Mouse (Mus musculus) forebrain, embryonic 15.5 days (tissue): ENCODE data around the gene Htr6. TPM values are rescaled to one million over a fixed set of nuclear protein-coding genes. Genes with fewer than 3 reads are reported as not detected.
A peak's percentile ranks its signal among the peaks of the same experiment; 100 is the strongest.

ENCODE experiments used
- ATAC-seq: fragments of 200-750 bp; cut with Nextera tagmentation; replicated peaks from 2 replicates; pipeline ENCODE4 v1.8.0; 2017; ENCODE audit warnings: mild to moderate bottlenecking, moderate TSS enrichment, moderate library complexity
- H3K27ac ChIP-seq: fragments of 300-500 bp; sonication (generic); replicated peaks from 2 replicates; pipeline ENCODE4 v1.5.1; 2015; ENCODE audit warnings: mild to moderate bottlenecking, inconsistent platforms
- H3K27me3 ChIP-seq: fragments of 300-500 bp; sonication (generic); 2 replicates; pipeline ENCODE4 v1.6.1; 2015; ENCODE audit warnings: inconsistent platforms
- H3K36me3 ChIP-seq: fragments of 300-500 bp; sonication (generic); 2 replicates; pipeline ENCODE4 v1.6.1; 2015; ENCODE audit warnings: mild to moderate bottlenecking, inconsistent platforms
- H3K4me1 ChIP-seq: fragments of 300-500 bp; sonication (generic); 2 replicates; pipeline ENCODE4 v1.6.1; 2015; ENCODE audit warnings: inconsistent platforms
- H3K4me2 ChIP-seq: fragments of 300-500 bp; sonication (generic); replicated peaks from 2 replicates; pipeline ENCODE4 v1.6.1; 2015; ENCODE audit warnings: mild to moderate bottlenecking, inconsistent platforms
- H3K4me3 ChIP-seq: fragments of 300-500 bp; sonication (generic); 2 replicates; pipeline ENCODE4 v1.5.1; 2015; ENCODE audit warnings: mild to moderate bottlenecking, inconsistent platforms
- H3K9ac ChIP-seq: fragments of 300-500 bp; sonication (generic); replicated peaks from 2 replicates; pipeline ENCODE4 v1.6.1; 2015; ENCODE audit warnings: mild to moderate bottlenecking, inconsistent platforms
- H3K9me3 ChIP-seq: fragments of 300-500 bp; sonication (generic); 2 replicates; pipeline ENCODE4 v1.6.1; 2016; ENCODE audit warnings: inconsistent platforms
- whole genome bisulfite sequencing: fragments of 180-500 bp; shearing (Covaris S2); methylation state at CpG from one replicate; pipeline ENCODE4 v1.1.7; 2015; ENCODE audit warnings: mixed read lengths; 5-methylcytosine and 5-hydroxymethylcytosine counted together
- polyA plus RNA-seq: library from polyadenylated mRNA; unstranded; fragments of >200 nt; fragmentation: Nextera tagmentation; extraction: Ambion mirVana; gene quantifications from 2 replicates; pipeline ENCODE4 v1.2.1, GENCODE M21; 2015

Htr6 gene
- polyA plus RNA-seq, 1 experiment from 2014 or later: 0.37 TPM

DNA sequence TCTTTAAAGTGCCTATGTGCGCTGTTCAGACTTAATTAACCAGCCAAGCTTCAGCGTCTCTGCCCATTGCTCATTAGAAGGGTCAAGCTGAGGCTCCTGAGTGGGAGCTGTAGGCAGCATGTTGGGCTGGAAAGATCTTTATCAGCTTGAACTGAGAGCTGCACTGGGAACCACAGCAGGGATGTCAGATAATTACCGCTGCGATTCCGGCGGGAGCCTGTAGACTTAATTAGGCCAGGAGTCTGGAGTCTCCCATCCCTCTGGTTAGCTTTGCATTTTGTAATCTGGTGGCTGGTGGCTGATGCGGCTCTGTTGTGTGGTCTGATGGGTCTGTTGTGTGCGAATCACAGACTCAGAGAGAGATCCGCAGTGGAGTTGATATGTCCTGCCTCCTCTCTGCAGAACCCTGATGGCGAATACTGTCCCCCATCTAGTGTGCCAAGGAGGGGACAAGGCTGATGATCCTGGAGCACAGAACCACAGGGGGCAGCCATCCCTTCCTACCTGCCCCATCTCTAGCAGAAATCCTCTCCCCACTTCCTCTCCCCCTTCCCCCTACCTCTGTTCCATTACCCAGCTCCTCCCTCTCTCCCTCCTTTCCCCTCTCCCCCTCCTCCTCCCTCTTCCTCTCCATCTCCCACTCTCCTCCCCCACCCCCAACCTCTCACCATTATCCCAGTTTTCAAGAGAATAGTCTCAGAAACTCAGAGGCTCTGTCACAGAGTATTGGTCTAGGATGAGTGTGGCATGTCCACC, 35.1 kb downstream of the Htr6 start:
- Histone ChIP-seq H3K4me1 (peaks cover 48% of the 10 kb centered on the region), H3K9ac (no peak overlapping the region), H3K4me3 (no peak overlapping the region), H3K4me2 (0 out of 2 replicates have a peak overlapping the region, but pooled peaks have one; percentile 27), H3K9me3 (no peaks in the 10 kb centered on the region), H3K36me3 (no peaks in the 10 kb centered on the region), H3K27me3 (no peaks in the 10 kb centered on the region), H3K27ac (peak overlapping the region; percentile 57)
- under 1% methylated on average over 10 of the region's 10 CpGs for WGBS
- peak; percentile 30; the same call in 1 of the 2 replicates for ATAC-seq

DNA sequence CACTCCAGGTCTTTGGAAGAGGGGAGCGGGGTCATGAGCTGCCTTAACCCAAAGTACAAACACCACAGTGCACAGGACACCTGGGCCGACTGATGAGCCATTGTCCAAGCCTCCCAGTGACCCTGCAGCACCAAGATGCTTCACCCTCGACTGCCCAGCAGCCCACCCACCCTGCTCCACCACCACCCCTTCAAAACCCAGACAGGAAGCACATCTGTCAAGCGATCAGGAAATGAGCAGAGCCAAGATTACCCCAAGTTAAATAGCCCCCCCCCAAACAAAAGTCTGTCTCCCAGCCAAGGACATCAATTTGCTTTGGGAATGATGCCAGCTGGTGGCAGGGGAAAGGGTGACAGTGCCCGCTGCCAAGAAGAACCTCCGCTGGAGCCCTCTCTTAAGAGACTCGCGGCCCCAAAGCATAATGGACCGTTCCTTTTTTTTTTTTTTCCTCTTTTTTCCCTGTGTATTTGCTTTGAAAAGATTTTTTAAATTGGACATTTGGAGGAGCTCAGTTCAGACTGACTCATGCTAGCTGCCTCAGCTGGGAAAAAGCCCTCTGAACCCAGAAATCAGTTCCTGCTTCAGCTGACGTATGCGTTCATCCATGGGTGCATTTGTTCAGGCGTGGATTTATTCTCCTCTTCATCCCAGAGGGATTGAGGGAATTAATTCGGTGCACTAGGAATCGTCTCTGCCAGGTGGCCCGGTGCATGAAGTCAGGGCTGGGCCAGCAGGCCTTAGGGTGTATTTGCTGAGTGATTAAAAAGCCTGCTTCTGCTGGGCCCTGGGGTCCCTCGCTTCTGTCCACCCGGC, 37.4 kb downstream of the Htr6 start:
- 16% methylated on average over 17 of the region's 17 CpGs for WGBS

DNA sequence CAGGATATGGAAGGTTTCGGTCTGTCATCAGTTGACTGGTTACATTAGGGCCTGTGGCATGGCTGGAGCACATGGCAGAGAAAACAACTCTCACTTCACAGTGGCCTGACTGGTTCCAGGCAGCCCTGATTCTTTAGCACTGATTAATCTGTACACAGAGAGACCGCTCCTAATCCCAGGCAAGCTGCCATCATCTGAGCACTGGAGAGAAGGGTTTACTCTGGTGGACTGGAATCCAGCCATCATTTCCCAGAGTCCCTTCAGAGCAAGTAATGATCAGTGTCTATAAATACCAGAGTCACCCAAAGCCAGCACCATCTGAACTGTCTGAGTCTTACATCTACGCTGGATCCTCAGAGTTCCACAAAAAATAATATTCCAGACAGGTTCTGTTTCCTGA, 39.6 kb downstream of the Htr6 start:
- ATAC-seq: no peak
- peaks cover 42% of the 10 kb centered on the region for H3K4me1 ChIP-seq
- no peaks in the 10 kb centered on the region for H3K9me3 ChIP-seq
- H3K4me3 ChIP-seq: no peak overlapping the region
- H3K36me3 ChIP-seq: no peaks in the 10 kb centered on the region
- 82% methylated on average over 3 of the region's 3 CpGs for WGBS
- no peak overlapping the region for H3K9ac ChIP-seq
- H3K4me2 ChIP-seq: no peak overlapping the region
- H3K27me3 ChIP-seq: no peaks in the 10 kb centered on the region
- H3K27ac ChIP-seq: no peak overlapping the region

More for the DNA sequence above, 37.4 kb downstream of the Htr6 start:
- H3K27me3 ChIP-seq: no peaks in the 10 kb centered on the region
- ATAC-seq: peak; percentile 47
- H3K4me1 ChIP-seq: peaks cover 47% of the 10 kb centered on the region
- no peaks in the 10 kb centered on the region for H3K9me3 ChIP-seq
- H3K4me3 ChIP-seq: no peak overlapping the region
- H3K27ac ChIP-seq: peak overlapping the region; percentile 73
- H3K4me2 ChIP-seq: no peak overlapping the region
- H3K9ac ChIP-seq: peak overlapping the region; percentile 7; the same call in 1 of the 2 replicates
- no peaks in the 10 kb centered on the region for H3K36me3 ChIP-seq

DNA sequence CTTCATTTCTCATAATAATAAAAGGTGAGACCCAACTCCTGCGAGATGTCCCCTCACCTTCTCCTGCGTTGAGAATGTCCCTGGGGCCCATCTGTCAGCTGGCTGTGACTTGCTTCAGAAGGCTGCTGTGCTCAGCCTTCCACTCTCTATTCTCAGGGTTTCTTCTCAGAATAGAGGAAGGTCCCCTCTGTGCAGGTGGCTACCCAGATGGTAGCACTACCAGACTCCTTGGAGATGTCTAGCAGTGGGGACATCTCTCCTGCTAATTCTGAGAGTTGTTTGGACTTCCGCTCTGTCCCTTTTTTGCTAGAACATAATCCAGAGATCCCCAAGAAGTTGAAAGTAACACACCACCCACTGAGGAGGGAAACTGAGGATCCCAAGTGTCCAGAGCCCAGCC, 40.4 kb downstream of the Htr6 start:
- Histone ChIP-seq H3K27ac (no peak overlapping the region), H3K4me1 (peaks cover 33% of the 10 kb centered on the region), H3K9ac (no peak overlapping the region), H3K4me3 (no peak overlapping the region), H3K4me2 (no peak overlapping the region), H3K9me3 (no peaks in the 10 kb centered on the region), H3K27me3 (no peaks in the 10 kb centered on the region), H3K36me3 (no peaks in the 10 kb centered on the region)
- ATAC-seq: no peak
- WGBS: 97% methylated on average over 3 of the region's 3 CpGs

DNA sequence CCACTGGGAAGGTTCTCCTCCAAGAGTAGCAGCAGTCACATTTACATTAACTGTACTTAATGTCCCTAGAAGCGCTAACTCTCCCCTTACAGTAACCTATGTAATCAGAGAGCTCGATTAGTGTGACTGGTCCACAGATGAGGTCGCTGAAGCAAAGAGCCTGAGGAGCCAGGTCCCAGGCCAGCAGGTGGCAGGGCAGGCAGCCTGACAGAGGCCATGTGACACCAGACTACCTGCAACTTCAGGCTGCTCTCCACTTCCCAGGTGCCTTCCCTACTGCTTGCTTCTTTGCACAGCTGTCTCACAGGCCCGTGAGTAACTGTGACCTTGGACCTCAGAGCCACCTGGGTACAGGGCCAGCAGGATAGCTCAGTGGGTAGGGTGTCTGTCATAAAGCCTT, 40.8 kb downstream of the Htr6 start:
- Histone ChIP-seq H3K4me1 (peaks cover 29% of the 10 kb centered on the region), H3K9ac (no peak overlapping the region), H3K4me2 (no peak overlapping the region), H3K36me3 (no peaks in the 10 kb centered on the region), H3K9me3 (no peaks in the 10 kb centered on the region), H3K4me3 (no peak overlapping the region), H3K27me3 (no peaks in the 10 kb centered on the region), H3K27ac (no peak overlapping the region)
- 67% methylated on average over 4 of the region's 4 CpGs for WGBS
- no peak for ATAC-seq

DNA sequence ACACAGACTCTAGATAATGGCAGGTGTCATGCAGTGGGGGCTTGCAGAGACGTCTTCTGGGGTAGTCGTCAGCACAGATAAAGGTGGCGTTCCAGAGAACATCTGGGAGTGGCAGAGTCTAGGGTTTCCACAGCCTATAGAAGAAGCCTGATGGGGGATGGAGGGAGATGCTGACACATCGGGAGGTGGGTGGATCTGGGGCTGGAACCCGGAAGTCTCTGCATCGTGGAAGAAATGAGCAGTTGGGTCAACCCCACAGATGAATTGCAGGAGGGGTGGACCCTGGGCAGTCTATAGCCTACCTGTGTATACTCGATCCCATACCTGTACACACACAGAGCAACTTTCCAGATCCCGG, 41.4 kb downstream of the Htr6 start:
- no peak for ATAC-seq
- Histone ChIP-seq H3K4me1 (peaks cover 24% of the 10 kb centered on the region), H3K9me3 (no peaks in the 10 kb centered on the region), H3K27ac (no peak overlapping the region), H3K27me3 (no peaks in the 10 kb centered on the region), H3K4me3 (no peak overlapping the region), H3K4me2 (no peak overlapping the region), H3K9ac (no peak overlapping the region), H3K36me3 (no peaks in the 10 kb centered on the region)
- WGBS: 87% methylated on average over 8 of the region's 8 CpGs

DNA sequence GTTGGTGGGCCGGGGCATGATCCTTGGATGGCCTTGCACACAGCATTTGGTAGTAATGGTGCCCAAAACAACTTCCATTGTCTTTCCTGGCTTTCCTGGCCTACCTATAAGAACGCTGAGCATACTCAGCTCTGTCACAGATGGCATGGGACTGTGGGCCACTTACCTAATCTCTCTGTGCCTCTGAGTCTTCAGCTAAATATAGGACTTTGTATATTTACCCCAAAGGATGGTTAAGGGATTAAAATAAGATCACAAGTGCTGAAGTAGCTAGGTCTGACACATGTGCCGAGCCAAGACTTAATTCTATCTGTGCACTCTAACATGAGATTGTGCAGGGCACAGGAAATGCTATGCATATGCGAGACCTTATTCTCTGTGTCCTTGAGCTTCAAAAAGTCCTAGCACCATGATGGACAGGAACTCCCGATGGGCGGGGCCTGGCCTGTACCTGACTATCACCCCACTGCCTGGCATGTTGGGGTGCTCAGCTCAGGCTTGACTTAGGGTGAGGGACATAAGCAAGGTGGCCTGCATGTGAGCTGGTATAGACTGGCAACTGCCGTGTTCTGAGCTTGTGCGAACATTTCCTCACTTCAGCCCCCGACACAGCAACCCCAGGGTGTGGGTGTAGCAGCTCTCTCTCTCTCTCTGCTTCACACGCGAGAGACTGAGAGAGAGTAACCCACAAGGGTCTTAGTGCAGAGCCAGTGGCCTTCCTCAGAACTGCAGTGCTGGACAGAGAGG, 41.9 kb downstream of the Htr6 start:
- Histone ChIP-seq H3K4me2 (no peak overlapping the region), H3K36me3 (no peaks in the 10 kb centered on the region), H3K9me3 (no peaks in the 10 kb centered on the region), H3K4me3 (no peak overlapping the region), H3K27ac (no peak overlapping the region), H3K27me3 (no peaks in the 10 kb centered on the region), H3K4me1 (peaks cover 18% of the 10 kb centered on the region), H3K9ac (no peak overlapping the region)
- 82% methylated on average over 11 of the region's 11 CpGs for WGBS
- ATAC-seq: no peak

DNA sequence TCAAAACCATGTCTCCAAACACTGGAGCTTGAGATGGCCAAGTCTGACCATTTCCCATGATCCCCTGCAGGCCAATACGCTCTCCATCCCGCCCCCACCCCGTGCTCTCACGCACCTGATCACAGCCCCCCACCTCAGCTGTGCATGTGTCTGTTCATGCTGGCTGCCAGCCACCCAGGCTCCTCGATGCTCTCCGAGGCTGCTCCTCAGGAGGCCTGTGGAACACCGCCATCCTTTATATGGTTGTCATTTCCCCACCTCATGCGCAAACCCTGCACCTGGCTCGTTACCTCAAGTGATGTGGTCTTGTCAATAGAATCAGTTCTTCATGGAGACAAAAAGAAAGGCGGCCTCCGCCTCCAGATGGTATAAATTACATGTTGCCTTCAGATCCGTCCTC, 42.8 kb downstream of the Htr6 start:
- Histone ChIP-seq H3K4me3 (no peak overlapping the region), H3K27me3 (no peaks in the 10 kb centered on the region), H3K9me3 (no peaks in the 10 kb centered on the region), H3K36me3 (no peaks in the 10 kb centered on the region), H3K27ac (no peak overlapping the region), H3K9ac (no peak overlapping the region), H3K4me1 (peaks cover 9% of the 10 kb centered on the region), H3K4me2 (no peak overlapping the region)
- ATAC-seq: no peak
- whole genome bisulfite sequencing: 47% methylated on average over 12 of the region's 12 CpGs

DNA sequence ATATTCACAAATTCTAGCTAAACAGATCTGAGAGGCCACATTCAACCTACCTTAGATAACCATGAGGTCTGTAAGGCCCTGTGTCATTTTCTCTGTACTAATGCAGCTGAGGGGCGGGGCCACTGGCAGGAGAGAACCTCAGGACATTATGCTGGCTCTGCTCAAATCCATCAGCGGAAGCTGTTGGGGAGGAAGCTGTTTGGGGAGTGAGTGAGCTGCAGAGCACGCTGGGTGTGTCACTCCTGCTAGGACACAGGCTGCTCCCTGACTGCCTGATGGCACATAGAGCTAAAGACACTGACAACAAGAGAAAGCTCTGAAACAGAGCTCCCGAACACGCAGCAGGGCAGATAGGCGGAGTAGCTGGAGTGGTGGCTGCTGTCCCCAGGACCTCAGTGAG, 44.7 kb downstream of the Htr6 start:
- H3K9me3 ChIP-seq: no peaks in the 10 kb centered on the region
- 0 out of 2 replicates have a peak, but pooled peaks cover 4% of the 10 kb centered on the region for H3K4me1 ChIP-seq
- H3K27me3 ChIP-seq: no peaks in the 10 kb centered on the region
- H3K36me3 ChIP-seq: no peaks in the 10 kb centered on the region
- no peak overlapping the region for H3K4me2 ChIP-seq
- no peak for ATAC-seq
- 74% methylated on average over 6 of the region's 6 CpGs for WGBS
- no peak overlapping the region for H3K4me3 ChIP-seq
- no peak overlapping the region for H3K9ac ChIP-seq
- H3K27ac ChIP-seq: no peak overlapping the region

DNA sequence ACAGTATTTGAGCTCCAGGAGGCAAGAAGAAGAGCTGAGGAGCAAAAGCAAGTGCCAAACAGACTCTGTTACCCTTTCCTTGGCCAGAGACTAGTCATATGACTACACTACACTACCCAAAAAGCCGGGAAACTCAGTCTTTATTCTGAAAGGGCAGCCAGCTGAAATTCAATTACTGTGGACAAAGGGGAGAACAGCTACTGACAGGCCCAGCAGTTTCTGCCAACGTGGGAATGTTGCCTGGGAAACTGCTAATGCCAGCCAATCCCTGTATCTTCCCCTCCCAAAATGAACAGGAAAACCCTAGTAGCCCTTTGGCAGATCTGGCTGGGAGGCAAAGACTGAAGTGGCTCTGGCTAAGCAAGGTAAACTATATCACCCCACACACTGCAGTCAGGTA, 51.0 kb downstream of the Htr6 start:
- no peak overlapping the region for H3K9ac ChIP-seq
- H3K9me3 ChIP-seq: no peaks in the 10 kb centered on the region
- no peaks in the 10 kb centered on the region for H3K36me3 ChIP-seq
- WGBS: 2% methylated on average over 2 of the region's 2 CpGs
- peaks cover 10% of the 10 kb centered on the region for H3K4me1 ChIP-seq
- peak; percentile 83 for ATAC-seq
- H3K27ac ChIP-seq: peak overlapping the region; percentile 67
- no peak overlapping the region for H3K4me3 ChIP-seq
- no peaks in the 10 kb centered on the region for H3K27me3 ChIP-seq
- no peak overlapping the region for H3K4me2 ChIP-seq

DNA sequence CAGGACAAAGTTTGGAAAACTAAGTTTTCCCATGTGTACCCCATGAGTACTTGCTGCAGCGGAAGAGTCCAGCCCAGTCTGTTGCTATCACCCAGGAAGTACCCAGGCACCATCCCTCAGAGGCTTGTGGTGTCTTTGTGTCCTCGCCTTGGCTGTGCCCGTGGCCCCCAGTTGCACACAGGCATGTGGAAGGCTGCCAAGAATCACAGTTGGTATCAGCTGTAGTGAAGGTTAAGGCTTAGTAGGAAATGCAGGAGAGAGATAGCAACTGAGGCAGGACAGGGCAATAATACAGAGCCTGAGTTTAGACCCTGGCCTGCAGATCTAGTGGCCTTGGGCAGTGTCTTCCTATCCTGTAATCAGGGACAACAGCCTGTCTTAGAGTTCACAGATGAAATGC, 55.0 kb downstream of the Htr6 start:
- WGBS: 46% methylated on average over 3 of the region's 3 CpGs
- no peaks in the 10 kb centered on the region for H3K27me3 ChIP-seq
- H3K4me3 ChIP-seq: no peak overlapping the region
- H3K27ac ChIP-seq: no peak overlapping the region
- H3K4me1 ChIP-seq: peaks cover 10% of the 10 kb centered on the region
- no peak overlapping the region for H3K9ac ChIP-seq
- no peaks in the 10 kb centered on the region for H3K9me3 ChIP-seq
- no peak overlapping the region for H3K4me2 ChIP-seq
- H3K36me3 ChIP-seq: no peaks in the 10 kb centered on the region
- no peak for ATAC-seq

DNA sequence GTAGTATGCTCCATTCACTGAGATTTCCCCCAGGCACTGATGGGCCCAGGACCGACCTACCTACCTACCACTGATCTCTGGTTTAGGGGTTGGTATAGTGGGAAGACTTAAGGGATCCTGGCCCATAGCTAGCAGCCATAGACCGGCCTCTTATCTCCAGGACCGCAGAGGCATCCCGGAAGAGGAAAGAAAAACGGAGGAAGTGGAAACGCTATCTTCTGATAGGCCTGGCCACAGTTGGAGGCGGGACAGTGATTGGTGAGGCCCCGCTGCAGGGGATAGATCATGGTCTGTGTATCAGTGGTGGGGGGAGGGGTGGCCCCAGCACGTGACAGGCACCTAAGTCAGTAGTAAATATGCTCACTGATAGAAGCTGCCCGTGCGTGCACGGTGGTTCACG, 56.0 kb downstream of the Htr6 start:
- H3K27me3 ChIP-seq: no peaks in the 10 kb centered on the region
- no peaks in the 10 kb centered on the region for H3K36me3 ChIP-seq
- 75% methylated on average over 13 of the region's 13 CpGs for WGBS
- no peak overlapping the region for H3K4me3 ChIP-seq
- H3K9me3 ChIP-seq: no peaks in the 10 kb centered on the region
- no peak overlapping the region for H3K27ac ChIP-seq
- no peak overlapping the region for H3K9ac ChIP-seq
- H3K4me2 ChIP-seq: no peak overlapping the region
- H3K4me1 ChIP-seq: peaks cover 5% of the 10 kb centered on the region
- no peak; the same call in 1 of the 2 replicates for ATAC-seq
